Mouse (Mus musculus): Measurements from ENCODE around the gene Sccpdh. TPM values are rescaled to one million over a fixed set of nuclear protein-coding genes. Genes with fewer than 3 reads are reported as not detected.

Gene Sccpdh
- 86.9 and 91.4 TPM in 2 replicates for polyA plus RNA-seq (2016; fragmentation: Nextera tagmentation; extraction: Ambion mirVana)

DNA sequence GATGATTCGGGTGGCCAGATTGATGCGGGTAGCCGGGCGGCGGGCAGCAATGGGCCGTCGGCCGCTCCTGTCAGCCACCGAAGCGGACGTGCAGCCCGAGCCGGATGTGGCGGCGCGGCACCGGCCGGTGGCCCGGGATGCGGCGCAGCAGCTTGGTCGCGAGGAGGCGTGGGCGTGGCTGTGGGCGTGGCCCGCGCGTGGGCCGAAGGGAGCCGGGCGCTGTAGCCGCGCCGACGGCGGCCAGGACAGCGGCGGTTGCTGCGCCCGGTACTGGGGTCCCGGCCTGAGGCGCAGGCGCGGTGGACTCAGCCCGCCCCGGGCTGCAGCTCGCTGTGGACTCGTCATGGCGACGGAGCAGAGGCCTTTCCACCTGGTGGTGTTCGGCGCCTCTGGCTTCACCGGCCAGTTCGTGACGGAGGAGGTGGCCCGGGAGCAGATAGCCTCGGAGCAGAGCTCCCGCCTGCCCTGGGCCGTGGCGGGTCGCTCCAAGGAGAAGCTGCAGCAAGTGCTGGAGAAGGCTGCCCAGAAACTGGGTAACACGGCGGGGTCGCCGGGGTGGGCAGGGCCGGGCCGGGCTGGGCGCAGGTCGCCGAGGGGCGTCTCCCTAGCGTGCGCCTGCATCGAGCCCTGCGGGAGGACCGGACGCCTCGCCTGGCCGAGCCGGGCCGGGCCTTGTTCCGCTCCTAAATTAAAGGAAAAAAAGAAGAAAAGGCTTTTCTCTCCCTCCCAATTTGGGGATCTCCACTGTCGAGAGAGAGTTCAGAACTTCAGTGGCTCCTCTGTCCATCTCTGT, at the start of gene Sccpdh:
Gene Sccpdh (plus strand): TSS at position 198 of the 793 bp plus-strand sequence.
- under 1% methylated on average over 83 of the region's 84 CpGs for WGBS

GRCm38 (mm10) chr1:179622665-179623064, 45.3 kb upstream of the Sccpdh start:
- Histone ChIP-seq H3K4me1 (replicated peaks) (peaks cover 11% of the 10 kb centered on the region), H3K4me3 (no peak overlapping the region), H3K9me3 (replicated peaks) (no peaks in the 10 kb centered on the region), H3K9ac (no peak overlapping the region), H3K4me2 (no peak overlapping the region), H3K27ac (ENCODE audit: poor library complexity, severe bottlenecking) (no peak overlapping the region), H3K36me3 (peaks cover 21% of the 10 kb centered on the region), H3K27me3 (replicated peaks) (no peaks in the 10 kb centered on the region)
- WGBS = 90% methylated on average over 12 of the region's 12 CpGs
- no peak for ATAC-seq (ENCODE audit: insufficient number of reproducible peaks, low FRiP score)

More for the DNA sequence above, at the start of gene Sccpdh:
- Histone ChIP-seq H3K9me3 (replicated peaks) (no peaks in the 10 kb centered on the region), H3K9ac (peak within 1 kb of the TSS; percentile 90), H3K4me3 (peak within 1 kb of the TSS; percentile 80), H3K27me3 (replicated peaks) (no peaks in the 10 kb centered on the region), H3K36me3 (peaks cover 22% of the 10 kb centered on the region), H3K4me1 (replicated peaks) (peaks cover 10% of the 10 kb centered on the region), H3K4me2 (peak within 1 kb of the TSS; percentile 94), H3K27ac (ENCODE audit: poor library complexity, severe bottlenecking) (peak within 1 kb of the TSS; percentile 95)
- peak; percentile 90 for ATAC-seq (ENCODE audit: insufficient number of reproducible peaks, low FRiP score)

DNA sequence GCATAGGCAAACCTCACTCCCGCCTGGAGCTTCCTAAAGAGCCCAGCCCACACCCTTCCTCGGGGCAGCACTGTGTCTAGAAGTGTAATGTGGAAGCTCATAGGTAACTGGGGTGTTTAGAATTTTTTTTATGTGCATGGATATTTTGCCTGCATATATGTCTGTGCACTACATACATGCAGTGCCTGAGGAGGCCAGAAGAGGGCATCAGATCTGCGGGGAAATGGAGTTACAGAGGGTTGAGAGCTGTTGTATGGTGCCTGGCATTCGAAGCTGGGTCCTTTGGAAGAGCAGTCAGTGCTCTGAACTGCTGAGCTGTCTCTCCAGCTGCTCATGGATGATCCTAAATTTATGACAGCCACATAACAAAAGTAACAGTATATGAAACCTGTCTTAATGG, 44.4 kb upstream of the Sccpdh start:
- Histone ChIP-seq H3K4me2 (no peak overlapping the region), H3K36me3 (peaks cover 21% of the 10 kb centered on the region), H3K9me3 (replicated peaks) (no peaks in the 10 kb centered on the region), H3K4me1 (replicated peaks) (peaks cover 21% of the 10 kb centered on the region), H3K27me3 (replicated peaks) (no peaks in the 10 kb centered on the region), H3K27ac (ENCODE audit: poor library complexity, severe bottlenecking) (no peak overlapping the region), H3K4me3 (no peak overlapping the region), H3K9ac (no peak overlapping the region)
- WGBS = 56% methylated on average over 4 of the region's 4 CpGs
- ATAC-seq (ENCODE audit: insufficient number of reproducible peaks, low FRiP score) = no peak

DNA sequence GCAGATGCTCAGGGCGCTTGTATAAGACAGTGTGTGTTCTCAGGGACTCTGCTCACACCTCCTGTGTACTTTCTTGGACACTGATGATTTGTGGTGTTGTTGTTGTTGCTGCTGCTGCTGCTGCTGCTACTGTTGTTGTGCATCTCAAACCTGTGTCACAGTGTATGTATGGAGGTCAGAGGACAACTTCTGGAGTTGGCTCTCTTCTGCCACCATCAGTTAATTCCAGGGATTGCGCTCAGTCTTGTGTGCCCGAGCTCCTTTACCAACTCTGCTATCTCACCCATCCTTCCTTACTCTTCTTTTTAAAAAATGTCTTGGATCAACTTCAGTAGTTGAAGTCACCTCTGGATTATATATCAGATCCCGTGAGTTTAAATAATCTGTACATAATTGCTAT, 43.7 kb upstream of the Sccpdh start:
- WGBS = 60% methylated on average over 4 of the region's 4 CpGs
- peaks cover 24% of the 10 kb centered on the region for H3K4me1 ChIP-seq (replicated peaks)

DNA sequence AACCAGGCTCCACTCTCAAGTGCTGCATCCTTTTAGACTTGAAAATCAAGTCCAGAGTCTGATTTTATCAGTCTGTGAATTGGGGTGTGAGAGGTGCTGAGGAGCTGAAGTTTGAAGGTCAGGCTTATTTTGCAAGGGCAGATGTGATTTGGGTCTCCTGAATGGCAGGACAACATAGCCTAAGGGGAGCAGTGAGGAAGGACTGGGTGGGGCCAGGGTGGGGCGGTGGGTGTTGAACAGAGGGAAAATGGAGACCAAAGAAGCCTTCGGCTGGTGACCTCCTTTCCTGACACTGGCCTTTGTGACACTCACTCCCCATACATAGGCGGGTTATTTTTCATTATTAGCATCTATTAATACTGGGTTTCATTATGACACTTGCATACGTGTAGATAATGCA, 40.2 kb upstream of the Sccpdh start:
- ATAC-seq (ENCODE audit: insufficient number of reproducible peaks, low FRiP score) = no peak
- H3K27ac ChIP-seq (ENCODE audit: poor library complexity, severe bottlenecking) = 0 out of 2 replicates have a peak overlapping the region, but pooled peaks have one; percentile 32
- 77% methylated on average over 4 of the region's 4 CpGs for WGBS

More for the DNA sequence above, 43.7 kb upstream of the Sccpdh start:
- Histone ChIP-seq H3K9ac (no peak overlapping the region), H3K36me3 (peaks cover 17% of the 10 kb centered on the region), H3K27ac (ENCODE audit: poor library complexity, severe bottlenecking) (no peak overlapping the region), H3K4me3 (no peak overlapping the region), H3K27me3 (replicated peaks) (no peaks in the 10 kb centered on the region), H3K4me2 (no peak overlapping the region), H3K9me3 (replicated peaks) (no peaks in the 10 kb centered on the region)
- no peak for ATAC-seq (ENCODE audit: insufficient number of reproducible peaks, low FRiP score)

DNA sequence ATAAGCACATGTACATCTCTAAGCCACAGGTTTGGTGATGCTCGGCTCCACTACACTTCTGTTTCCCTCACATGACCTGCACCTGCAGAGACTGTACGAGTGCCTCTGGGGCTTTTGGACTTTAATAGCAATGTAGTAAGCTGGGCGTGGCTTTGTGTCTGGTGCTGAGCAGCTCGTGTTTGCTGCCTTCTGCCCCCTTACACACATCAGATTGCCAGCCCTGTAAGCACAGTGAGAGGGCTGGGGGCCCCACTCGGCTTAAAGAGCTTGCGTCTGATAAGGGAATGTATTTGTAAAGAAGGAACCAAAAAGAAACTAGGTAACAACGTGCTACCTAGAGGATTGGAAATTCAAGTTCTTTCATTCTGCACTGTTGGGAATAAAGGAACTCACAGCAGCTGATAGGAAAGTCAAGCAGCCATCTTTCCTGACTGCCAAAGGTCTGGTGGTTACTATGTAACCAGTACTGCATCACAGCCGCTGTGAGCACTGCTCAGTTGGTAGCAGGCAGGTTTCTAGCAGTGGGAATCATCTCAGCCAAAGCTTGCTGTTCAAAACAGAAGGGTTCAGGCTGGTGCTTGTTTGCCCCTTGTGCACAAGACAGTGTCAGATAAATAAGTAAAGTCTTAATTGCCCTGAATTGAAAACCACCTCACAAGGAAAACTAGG, 39.4 kb upstream of the Sccpdh start:
- peaks cover 16% of the 10 kb centered on the region for H3K4me1 ChIP-seq (replicated peaks)
- peak overlapping the region; percentile 32; the same call in 1 of the 2 replicates for H3K27ac ChIP-seq (ENCODE audit: poor library complexity, severe bottlenecking)
- H3K27me3 ChIP-seq (replicated peaks) = no peaks in the 10 kb centered on the region
- 39% methylated on average over 8 of the region's 8 CpGs for WGBS
- H3K36me3 ChIP-seq = peaks cover 12% of the 10 kb centered on the region
- no peaks in the 10 kb centered on the region for H3K9me3 ChIP-seq (replicated peaks)
- ATAC-seq (ENCODE audit: insufficient number of reproducible peaks, low FRiP score) = 0 out of 2 replicates have a peak, but pooled peaks have one; percentile 18
- no peak overlapping the region for H3K9ac ChIP-seq
- H3K4me2 ChIP-seq = peak overlapping the region; percentile 47
- no peak overlapping the region for H3K4me3 ChIP-seq

More for the DNA sequence above, 40.2 kb upstream of the Sccpdh start:
- H3K4me3 ChIP-seq = no peak overlapping the region
- H3K4me1 ChIP-seq (replicated peaks) = peaks cover 16% of the 10 kb centered on the region
- no peak overlapping the region for H3K4me2 ChIP-seq
- H3K36me3 ChIP-seq = peaks cover 12% of the 10 kb centered on the region
- no peaks in the 10 kb centered on the region for H3K9me3 ChIP-seq (replicated peaks)
- no peaks in the 10 kb centered on the region for H3K27me3 ChIP-seq (replicated peaks)
- H3K9ac ChIP-seq = no peak overlapping the region

- Histone ChIP-seq H3K4me3 (no peak overlapping the region), H3K4me2 (no peak overlapping the region), H3K9me3 (replicated peaks) (no peaks in the 10 kb centered on the region), H3K27ac (ENCODE audit: poor library complexity, severe bottlenecking) (no peak overlapping the region), H3K9ac (no peak overlapping the region), H3K4me1 (replicated peaks) (peaks cover 16% of the 10 kb centered on the region), H3K36me3 (peaks cover 12% of the 10 kb centered on the region), H3K27me3 (replicated peaks) (no peaks in the 10 kb centered on the region)
- WGBS = 82% methylated on average over 5 of the region's 5 CpGs
- ATAC-seq (ENCODE audit: insufficient number of reproducible peaks, low FRiP score) = no peak
Observed at GRCm38 (mm10) chr1:179629276-179629675, 38.7 kb upstream of the Sccpdh start.

DNA sequence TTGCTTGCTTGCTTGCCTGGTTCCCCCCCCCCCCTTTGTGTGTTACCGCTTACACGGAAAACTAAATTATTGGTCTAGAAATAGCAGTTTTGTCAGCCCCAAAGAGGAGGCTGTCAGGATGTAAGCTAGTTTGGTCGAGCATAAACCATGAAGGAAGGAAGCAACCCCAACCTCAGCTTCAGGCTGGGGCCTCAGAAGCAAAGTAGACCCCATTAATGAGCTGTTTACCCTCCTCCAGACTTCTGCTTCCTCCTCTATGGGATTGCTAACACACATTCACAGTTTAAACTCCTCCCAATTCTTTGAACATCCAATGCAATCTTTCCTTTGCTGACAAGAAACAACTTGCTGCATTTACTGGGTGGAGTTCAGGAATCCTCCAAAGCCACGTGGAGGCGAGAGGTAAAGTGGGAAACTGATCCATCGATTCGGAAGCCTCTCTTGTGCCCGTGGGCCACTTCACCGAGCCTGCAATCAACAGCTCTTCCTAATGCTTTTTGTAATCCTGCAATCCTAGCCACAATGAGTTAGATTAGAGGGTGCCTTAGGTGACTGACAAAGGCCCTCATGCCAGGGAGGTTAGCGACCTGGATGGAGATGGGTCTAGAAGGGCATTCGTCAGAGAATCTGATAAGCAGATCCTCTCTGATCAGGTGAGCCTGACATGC, 35.1 kb upstream of the Sccpdh start:
- H3K4me3 ChIP-seq = no peak overlapping the region
- no peaks in the 10 kb centered on the region for H3K36me3 ChIP-seq
- ATAC-seq (ENCODE audit: insufficient number of reproducible peaks, low FRiP score) = no peak
- H3K9me3 ChIP-seq (replicated peaks) = no peaks in the 10 kb centered on the region
- no peaks in the 10 kb centered on the region for H3K27me3 ChIP-seq (replicated peaks)
- no peak overlapping the region for H3K27ac ChIP-seq (ENCODE audit: poor library complexity, severe bottlenecking)
- peaks cover 10% of the 10 kb centered on the region for H3K4me1 ChIP-seq (replicated peaks)
- no peak overlapping the region for H3K4me2 ChIP-seq
- WGBS = 79% methylated on average over 11 of the region's 11 CpGs
- H3K9ac ChIP-seq = no peak overlapping the region

DNA sequence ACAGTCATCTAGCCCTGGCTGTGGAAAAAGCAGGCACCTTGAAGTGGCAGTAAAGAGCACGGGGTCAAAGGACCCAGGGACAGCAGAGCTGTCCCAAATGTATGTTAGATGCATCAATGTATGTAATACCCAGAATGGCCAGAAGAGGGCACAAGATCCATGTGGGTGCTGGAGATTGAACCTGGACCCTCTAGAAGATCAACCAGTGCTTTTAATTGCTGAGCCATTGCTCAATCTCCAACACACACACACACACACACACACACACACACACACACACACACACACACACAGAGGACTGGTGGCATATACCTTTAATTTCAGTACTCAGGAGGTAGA, 34.6 kb upstream of the Sccpdh start:
- Histone ChIP-seq H3K4me2 (no peak overlapping the region), H3K4me1 (replicated peaks) (peaks cover 5% of the 10 kb centered on the region), H3K9ac (no peak overlapping the region), H3K9me3 (replicated peaks) (no peaks in the 10 kb centered on the region), H3K36me3 (no peaks in the 10 kb centered on the region), H3K4me3 (no peak overlapping the region), H3K27ac (ENCODE audit: poor library complexity, severe bottlenecking) (no peak overlapping the region), H3K27me3 (replicated peaks) (no peaks in the 10 kb centered on the region)
- WGBS = 24% methylated on average over 1 of the region's 1 CpGs
- no peak for ATAC-seq (ENCODE audit: insufficient number of reproducible peaks, low FRiP score)

DNA sequence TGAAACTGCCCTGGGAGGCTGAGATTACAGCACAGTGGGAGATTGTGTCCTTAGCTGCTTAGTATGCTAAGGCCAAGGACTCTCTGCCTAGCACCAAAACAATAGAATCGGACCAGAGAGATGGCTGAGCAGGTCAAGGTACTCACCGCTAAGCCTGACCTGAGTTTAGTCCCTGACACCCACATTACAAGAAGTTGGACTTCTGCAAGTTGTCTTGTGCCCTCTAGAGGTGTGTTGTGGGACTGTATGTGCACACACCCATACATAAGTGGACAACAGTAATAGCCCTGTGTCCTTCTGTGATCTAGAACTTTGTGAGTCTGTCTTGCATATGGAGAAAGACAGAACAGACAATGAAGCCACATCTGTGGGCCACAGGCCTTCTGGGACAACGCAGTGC, 33.9 kb upstream of the Sccpdh start:
- WGBS = 79% methylated on average over 3 of the region's 3 CpGs

GRCm38 (mm10) chr1:179642726-179643125, 25.3 kb upstream of the Sccpdh start:
- H3K27ac ChIP-seq (ENCODE audit: poor library complexity, severe bottlenecking) = no peak overlapping the region
- H3K4me2 ChIP-seq = no peak overlapping the region
- no peaks in the 10 kb centered on the region for H3K9me3 ChIP-seq (replicated peaks)
- no peak overlapping the region for H3K9ac ChIP-seq
- H3K36me3 ChIP-seq = no peaks in the 10 kb centered on the region
- no peaks in the 10 kb centered on the region for H3K27me3 ChIP-seq (replicated peaks)
- H3K4me3 ChIP-seq = no peak overlapping the region
- WGBS = 80% methylated on average over 4 of the region's 4 CpGs
- no peak for ATAC-seq (ENCODE audit: insufficient number of reproducible peaks, low FRiP score)
- no peaks in the 10 kb centered on the region; the same call in 1 of the 2 replicates for H3K4me1 ChIP-seq (replicated peaks)

More for the DNA sequence above, 33.9 kb upstream of the Sccpdh start:
- Histone ChIP-seq H3K27ac (ENCODE audit: poor library complexity, severe bottlenecking) (no peak overlapping the region), H3K36me3 (no peaks in the 10 kb centered on the region), H3K27me3 (replicated peaks) (no peaks in the 10 kb centered on the region), H3K4me3 (no peak overlapping the region), H3K9me3 (replicated peaks) (no peaks in the 10 kb centered on the region), H3K9ac (no peak overlapping the region), H3K4me1 (replicated peaks) (no peaks in the 10 kb centered on the region), H3K4me2 (no peak overlapping the region)
- ATAC-seq (ENCODE audit: insufficient number of reproducible peaks, low FRiP score) = no peak
